Mouse (Mus musculus): ENCODE results near the gene Ccnf. TPM values are rescaled to one million over a fixed set of nuclear protein-coding genes. Genes with fewer than 3 reads are reported as not detected.

The Ccnf gene
- total and polyA plus RNA-seq, 2 experiments: 3.0 to 5.5 TPM

DNA sequence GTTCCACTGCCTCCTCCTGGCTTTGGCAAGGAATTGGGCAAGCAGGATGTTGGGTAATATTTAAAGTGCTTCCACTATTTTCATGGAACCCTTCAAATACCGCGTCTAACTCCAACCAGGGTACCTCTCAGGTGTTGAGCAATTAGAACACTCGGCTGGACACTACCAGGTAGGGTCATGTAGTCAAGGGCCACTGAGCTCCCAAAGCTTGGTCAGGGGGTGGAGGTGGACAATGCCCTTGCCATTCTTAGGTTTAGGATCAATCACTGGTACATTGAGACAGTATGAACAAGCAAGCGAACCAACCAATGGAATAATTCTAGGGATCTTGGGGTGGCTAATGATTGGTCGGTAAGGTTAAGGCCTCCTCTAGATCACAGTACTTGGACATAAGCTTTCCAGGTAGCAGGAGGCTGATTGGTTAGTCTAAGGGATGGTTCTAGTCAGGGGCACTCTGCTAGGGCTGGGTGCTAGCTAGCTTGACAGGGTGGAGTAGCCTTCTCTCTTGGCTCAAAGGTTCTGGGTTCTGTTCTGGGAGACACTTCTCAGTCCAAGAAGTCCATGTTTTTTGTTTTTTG lies 38.8 kb downstream of the Ccnf start:
- Histone ChIP-seq H3K27ac (replicated peaks; ENCODE audit: insufficient read depth, low read depth, low read length) (peak overlapping the region; percentile 95), H3K79me2 (ENCODE audit: control insufficient read depth, insufficient read depth, low read length) (0 out of 2 replicates have a peak, but pooled peaks cover under 1% of the 10 kb centered on the region), H3K4me3 (ENCODE audit: insufficient read depth, low read depth, low read length) (no peak overlapping the region), H3K27me3 (ENCODE audit: control insufficient read depth, insufficient read depth, low read length) (no peaks in the 10 kb centered on the region), H3K9ac (ENCODE audit: low read depth, low read length) (peak overlapping the region; percentile 52), H3K4me1 (ENCODE audit: control insufficient read depth, insufficient read depth, low read length) (peaks cover 49% of the 10 kb centered on the region), H3K36me3 (ENCODE audit: control insufficient read depth, insufficient read depth, low read length) (peaks cover 18% of the 10 kb centered on the region)
- peak; percentile 99 for DNase-seq (ENCODE audit: extremely low read depth, low read depth, low spot score)
- TF ChIP-seq CTCF (IDR thresholded peaks at IDR 0.05; ENCODE audit: low read depth, low read length) (no peak), POLR2A (IDR thresholded peaks at IDR 0.05; ENCODE audit: extremely low read depth, insufficient read depth, low read length) (no peak)
- 10% methylated on average over 5 of the region's 5 CpGs for WGBS

DNA sequence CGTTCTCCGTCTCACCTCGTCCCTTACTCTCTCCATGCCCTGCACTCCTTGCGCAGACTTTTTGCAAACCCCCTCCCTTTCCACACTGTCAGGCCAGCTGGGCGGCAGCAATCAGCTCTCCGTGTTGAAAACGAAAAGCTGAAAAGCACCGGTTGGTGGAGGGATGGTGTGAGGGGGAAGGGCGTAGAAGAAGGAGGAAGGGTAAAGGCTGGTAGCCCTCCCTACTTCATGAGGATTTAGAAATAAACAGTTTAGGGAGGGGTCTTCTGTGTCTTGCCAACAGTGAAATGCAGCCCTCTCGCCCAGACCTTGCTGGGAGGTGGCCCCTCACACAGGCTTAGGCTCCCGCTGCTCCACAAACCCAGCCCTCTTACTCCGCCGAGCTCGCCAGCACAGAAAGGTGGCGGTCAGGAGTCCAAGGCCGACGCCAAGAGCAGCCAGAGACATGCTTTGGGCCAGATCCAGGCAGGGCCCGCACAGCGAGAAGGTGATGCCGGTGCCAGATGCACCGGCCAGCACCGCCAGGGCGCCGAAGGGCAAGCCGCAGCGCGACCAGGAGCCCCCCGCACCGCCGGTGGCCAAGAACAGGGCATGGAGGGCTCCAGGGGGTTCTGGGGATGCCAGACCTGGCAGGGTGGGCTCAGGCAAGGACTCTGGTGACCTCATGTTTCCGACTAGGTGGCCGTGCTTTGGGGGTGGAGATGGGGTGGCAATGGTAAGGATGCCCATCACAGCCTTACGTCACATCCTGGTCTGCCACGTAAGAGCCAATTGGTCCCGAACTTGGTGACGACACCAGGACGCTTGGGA lies 39.4 kb downstream of the Ccnf start:
- H3K9ac ChIP-seq (ENCODE audit: low read depth, low read length): peak overlapping the region; percentile 63
- WGBS: 5% methylated on average over 37 of the region's 37 CpGs
- peak overlapping the region; percentile 44; the same call in 1 of the 2 replicates for H3K4me3 ChIP-seq (ENCODE audit: insufficient read depth, low read depth, low read length)
- H3K79me2 ChIP-seq (ENCODE audit: control insufficient read depth, insufficient read depth, low read length): no peaks in the 10 kb centered on the region
- no peaks in the 10 kb centered on the region for H3K27me3 ChIP-seq (ENCODE audit: control insufficient read depth, insufficient read depth, low read length)
- H3K27ac ChIP-seq (replicated peaks; ENCODE audit: insufficient read depth, low read depth, low read length): peak overlapping the region; percentile 90
- peak; percentile 90 for DNase-seq (ENCODE audit: extremely low read depth, low read depth, low spot score)
- H3K4me1 ChIP-seq (ENCODE audit: control insufficient read depth, insufficient read depth, low read length): peaks cover 46% of the 10 kb centered on the region
- TF ChIP-seq POLR2A (IDR thresholded peaks at IDR 0.05; ENCODE audit: extremely low read depth, insufficient read depth, low read length) (peak; percentile 49; the same call in 1 of the 2 replicates), CTCF (IDR thresholded peaks at IDR 0.05; ENCODE audit: low read depth, low read length) (no peak)
- peaks cover 16% of the 10 kb centered on the region for H3K36me3 ChIP-seq (ENCODE audit: control insufficient read depth, insufficient read depth, low read length)

DNA sequence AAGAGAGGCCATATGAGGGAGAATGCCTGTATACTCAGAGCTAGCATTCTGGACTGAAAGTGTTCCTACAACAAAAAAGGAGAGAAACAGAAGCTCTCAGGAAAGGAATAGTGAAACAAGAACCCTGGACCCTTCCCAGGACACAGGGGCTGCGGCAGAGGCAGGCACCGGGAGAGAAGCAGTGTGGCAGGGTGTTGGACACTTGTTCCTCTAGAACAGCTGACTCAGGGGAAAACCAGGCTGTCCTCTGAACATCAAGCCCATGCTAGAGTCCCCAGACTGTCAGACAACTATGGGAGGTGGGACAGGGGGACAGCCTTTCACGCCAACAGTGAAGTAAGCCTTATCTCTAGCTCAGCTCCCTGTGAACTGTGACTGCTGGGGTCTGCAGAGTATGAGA lies 40.7 kb downstream of the Ccnf start:
- no peak for TF ChIP-seq CTCF (IDR thresholded peaks at IDR 0.05; ENCODE audit: low read depth, low read length)
- TF ChIP-seq POLR2A (IDR thresholded peaks at IDR 0.05; ENCODE audit: extremely low read depth, insufficient read depth, low read length): no peak
- Histone ChIP-seq H3K79me2 (ENCODE audit: control insufficient read depth, insufficient read depth, low read length) (peaks cover 3% of the 10 kb centered on the region; the same call in 1 of the 2 replicates), H3K27ac (replicated peaks; ENCODE audit: insufficient read depth, low read depth, low read length) (peak overlapping the region; percentile 57), H3K4me3 (ENCODE audit: insufficient read depth, low read depth, low read length) (no peak overlapping the region), H3K4me1 (ENCODE audit: control insufficient read depth, insufficient read depth, low read length) (peaks cover 46% of the 10 kb centered on the region), H3K9ac (ENCODE audit: low read depth, low read length) (no peak overlapping the region), H3K27me3 (ENCODE audit: control insufficient read depth, insufficient read depth, low read length) (no peaks in the 10 kb centered on the region), H3K36me3 (ENCODE audit: control insufficient read depth, insufficient read depth, low read length) (peaks cover 5% of the 10 kb centered on the region)
- 69% methylated on average over 3 of the region's 3 CpGs for WGBS
- DNase-seq (ENCODE audit: extremely low read depth, low read depth, low spot score): no peak

DNA sequence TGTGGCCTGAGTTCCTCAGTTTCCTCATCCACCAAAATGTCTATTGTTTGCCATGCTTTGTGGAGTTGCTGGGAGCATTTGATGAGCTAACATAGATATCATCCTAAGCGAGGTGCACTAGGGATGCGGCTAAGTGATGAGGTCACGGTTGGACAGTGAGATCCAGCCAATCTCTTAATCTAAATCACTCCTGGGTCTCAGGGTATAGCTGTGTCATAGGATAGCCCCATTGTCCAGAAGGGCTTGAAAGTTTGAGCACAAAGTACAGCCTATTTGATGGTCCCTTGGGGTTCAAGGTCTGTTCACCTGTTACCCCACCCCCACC lies 41.4 kb downstream of the Ccnf start:
- no peak for DNase-seq (ENCODE audit: extremely low read depth, low read depth, low spot score)
- H3K27me3 ChIP-seq (ENCODE audit: control insufficient read depth, insufficient read depth, low read length): no peaks in the 10 kb centered on the region
- H3K27ac ChIP-seq (replicated peaks; ENCODE audit: insufficient read depth, low read depth, low read length): peak overlapping the region; percentile 57
- 91% methylated on average over 3 of the region's 3 CpGs for WGBS
- H3K4me1 ChIP-seq (ENCODE audit: control insufficient read depth, insufficient read depth, low read length): peaks cover 46% of the 10 kb centered on the region
- H3K4me3 ChIP-seq (ENCODE audit: insufficient read depth, low read depth, low read length): no peak overlapping the region
- no peaks in the 10 kb centered on the region; the same call in 1 of the 2 replicates for H3K36me3 ChIP-seq (ENCODE audit: control insufficient read depth, insufficient read depth, low read length)
- H3K9ac ChIP-seq (ENCODE audit: low read depth, low read length): no peak overlapping the region
- H3K79me2 ChIP-seq (ENCODE audit: control insufficient read depth, insufficient read depth, low read length): peaks cover 7% of the 10 kb centered on the region; the same call in 1 of the 2 replicates
- TF ChIP-seq CTCF (IDR thresholded peaks at IDR 0.05; ENCODE audit: low read depth, low read length) (no peak), POLR2A (IDR thresholded peaks at IDR 0.05; ENCODE audit: extremely low read depth, insufficient read depth, low read length) (no peak)

DNA sequence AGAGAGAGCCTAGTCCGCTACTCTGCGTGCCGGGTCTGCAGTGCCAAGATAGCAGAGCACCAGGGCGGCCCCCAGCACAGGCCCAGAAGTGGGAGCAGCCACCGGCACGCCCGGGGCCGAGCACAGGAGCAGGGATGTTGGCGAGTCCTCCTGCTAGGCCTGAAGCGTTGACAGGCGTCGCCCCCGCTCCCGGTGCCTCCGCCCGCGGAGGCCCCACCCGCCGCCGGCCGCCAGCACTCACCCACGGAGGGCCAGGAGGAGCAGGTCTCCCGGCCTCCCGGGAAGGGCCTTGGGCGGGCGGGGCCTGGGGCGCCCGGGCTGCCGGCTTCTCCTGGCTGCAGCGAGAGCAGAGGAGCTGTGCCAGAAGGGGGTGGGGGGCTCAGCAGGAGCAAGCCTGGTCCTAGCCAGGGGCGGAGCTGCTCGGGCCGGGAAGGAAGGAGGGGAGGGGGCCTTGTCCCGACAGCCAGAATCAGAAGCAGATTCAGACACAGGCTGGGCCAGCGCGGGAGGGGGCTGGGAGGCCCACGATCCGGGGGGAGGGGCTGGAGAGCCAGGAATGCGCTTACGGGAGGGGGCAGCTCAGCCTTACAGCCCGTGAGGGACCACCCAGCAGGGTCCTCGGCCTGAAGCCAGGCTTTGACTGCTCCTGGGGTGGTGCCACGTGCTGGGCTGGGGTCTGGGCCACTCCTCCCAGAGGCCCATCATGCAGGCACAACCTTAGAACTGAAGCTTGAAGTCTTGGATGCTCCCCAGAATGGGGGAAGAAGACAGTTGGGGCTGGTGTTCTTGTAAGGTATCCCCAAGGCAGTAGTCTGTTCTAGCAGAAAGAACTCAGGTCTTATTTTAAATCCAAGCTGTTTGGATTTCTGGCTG lies 42.0 kb downstream of the Ccnf start, which contains the start of gene Ntn3:
Gene Ntn3, minus strand, starts transcription at position 489 of the 873 bp plus-strand sequence.
- peaks cover 11% of the 10 kb centered on the region; the same call in 1 of the 2 replicates for H3K79me2 ChIP-seq (ENCODE audit: control insufficient read depth, insufficient read depth, low read length)
- H3K4me1 ChIP-seq (ENCODE audit: control insufficient read depth, insufficient read depth, low read length): peaks cover 49% of the 10 kb centered on the region
- DNase-seq (ENCODE audit: extremely low read depth, low read depth, low spot score): no peak
- H3K4me3 ChIP-seq (ENCODE audit: insufficient read depth, low read depth, low read length): peak within 1 kb of the TSS; percentile 70
- H3K27me3 ChIP-seq (ENCODE audit: control insufficient read depth, insufficient read depth, low read length): no peaks in the 10 kb centered on the region
- H3K9ac ChIP-seq (ENCODE audit: low read depth, low read length): peak within 1 kb of the TSS; percentile 83
- no peaks in the 10 kb centered on the region for H3K36me3 ChIP-seq (ENCODE audit: control insufficient read depth, insufficient read depth, low read length)
- 10% methylated on average over 39 of the region's 43 CpGs for WGBS
- peak within 1 kb of the TSS; percentile 90 for H3K27ac ChIP-seq (replicated peaks; ENCODE audit: insufficient read depth, low read depth, low read length)
- TF ChIP-seq CTCF (IDR thresholded peaks at IDR 0.05; ENCODE audit: low read depth, low read length) (no peak), POLR2A (IDR thresholded peaks at IDR 0.05; ENCODE audit: extremely low read depth, insufficient read depth, low read length) (no peak)
